Mouse (Mus musculus): ENCODE measurements around the gene Ube2c.

GRCm38 (mm10) chr2:164776801-164777200, 7.1 kb downstream of the Ube2c start:
- TF ChIP-seq MAX (IDR thresholded peaks at IDR 0.05; ENCODE audit: low read depth) = no peak
- no peak for TF ChIP-seq POLR2A (IDR thresholded peaks at IDR 0.05; ENCODE audit: insufficient read length, low read depth)
- no peak for TF ChIP-seq MYOG (IDR thresholded peaks at IDR 0.05; ENCODE audit: control insufficient read depth in 1 of 3, insufficient read depth in 1 of 3, insufficient read length in 2 of 3, low read depth in 2 of 3)
